Mouse (Mus musculus) spleen, adult 18-20 months (tissue): ENCODE results near the gene Pole3.
A peak's percentile ranks its signal among the peaks of the same experiment; 100 is the strongest.

Experiments
- DNase-seq, 2 experiments: peaks; one replicate each; pipeline ENCODE4 v3.0.0; 2022; ENCODE audit warnings: mixed read lengths in 2 of 2

The Pole3 gene

DNA sequence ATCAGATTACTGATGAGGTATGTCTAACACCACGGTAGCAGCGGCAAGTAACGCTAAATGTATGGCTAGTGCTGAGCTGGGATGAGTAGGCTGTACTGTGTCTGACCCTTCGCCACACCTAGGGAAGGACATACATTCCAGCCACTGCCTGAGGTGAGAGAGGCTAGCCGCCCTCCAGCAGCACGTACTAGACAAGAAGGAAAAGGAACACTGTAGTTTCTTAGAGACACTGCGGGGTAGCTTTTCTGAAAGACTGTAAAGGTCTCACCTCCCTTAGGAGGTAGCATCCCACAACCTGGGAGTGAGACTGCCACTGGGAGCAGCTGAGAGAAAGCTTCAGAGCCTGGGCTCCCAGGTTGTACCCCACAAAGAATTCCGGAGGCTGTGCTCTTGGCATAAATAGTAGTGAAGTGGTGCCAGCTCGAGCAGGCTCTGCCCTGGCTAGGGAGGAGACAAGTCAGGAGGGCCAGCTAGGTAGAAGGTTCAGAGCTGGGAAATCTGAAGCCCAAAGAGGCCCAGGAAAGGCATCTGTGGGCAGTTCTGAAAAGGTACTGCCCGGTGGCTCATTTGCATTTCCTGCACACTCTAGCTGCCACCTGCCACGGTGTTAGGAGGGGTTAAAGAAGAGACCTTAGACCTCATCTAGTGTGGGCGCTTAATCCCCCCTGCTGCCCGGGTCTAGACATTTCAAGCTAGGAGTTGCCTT is 6.3 kb downstream of the Pole3 start:
- peak in 1 of 2 experiments; percentile 29 for DNase-seq

DNA sequence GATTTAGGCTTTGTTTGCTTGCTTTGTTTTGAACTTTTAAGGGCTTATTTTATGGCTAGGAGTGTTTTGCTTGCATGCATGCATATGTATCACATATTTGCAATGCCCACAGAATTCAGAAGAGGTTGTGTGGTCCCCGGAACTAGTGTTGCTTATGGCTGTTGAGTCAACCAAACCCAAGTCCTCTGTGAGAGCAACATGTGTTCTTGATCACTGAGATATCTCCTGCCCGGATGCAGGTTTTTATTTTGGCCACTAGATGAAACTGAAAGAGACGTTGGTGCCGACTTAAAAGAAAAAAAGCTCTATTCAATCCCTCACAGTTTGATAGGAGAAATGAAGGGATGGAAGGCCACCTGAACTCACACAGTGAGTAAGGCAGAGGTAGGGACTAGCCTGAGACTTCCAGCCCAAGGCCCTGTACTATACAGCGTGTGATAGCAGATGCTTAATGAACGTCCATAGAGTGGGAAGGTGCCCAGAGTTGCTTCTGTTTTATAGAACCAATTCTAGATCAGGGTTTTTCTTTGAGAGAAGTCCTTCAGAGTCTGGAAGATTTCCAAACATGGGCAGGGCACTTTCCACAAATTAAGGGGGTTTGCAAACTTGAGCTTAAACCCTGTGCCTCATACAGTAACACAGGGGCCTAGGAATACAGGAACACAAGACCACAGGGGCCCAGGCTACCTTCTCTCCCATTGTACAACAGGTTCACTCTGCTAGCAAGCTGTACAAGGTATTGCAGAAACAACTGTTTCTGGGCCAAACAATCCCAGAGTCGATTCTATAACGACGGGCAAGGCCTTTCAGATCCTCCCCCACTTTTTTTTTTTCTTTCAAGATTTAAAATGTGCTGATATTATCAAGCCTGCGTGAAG is 7.1 kb downstream of the Pole3 start:
- DNase-seq: no peak

DNA sequence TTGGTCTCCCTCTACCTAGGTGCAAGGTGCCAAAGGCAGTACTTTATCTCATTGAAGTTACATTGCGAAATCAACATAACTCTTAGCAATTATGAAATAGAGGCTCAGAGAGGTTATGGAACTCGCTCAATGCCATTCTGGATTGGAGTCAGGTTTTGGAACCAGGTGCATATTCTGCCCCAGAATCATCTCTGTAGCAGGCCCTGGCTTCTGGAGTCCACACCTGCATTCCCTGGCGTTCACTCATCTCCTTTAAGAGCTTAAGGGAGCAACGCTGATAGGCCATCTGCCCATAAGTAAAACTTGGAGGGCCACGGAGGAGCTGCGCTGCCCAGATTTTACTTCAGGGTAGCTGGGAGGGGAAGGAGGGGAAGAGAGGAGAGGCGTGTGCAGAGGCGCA is 7.8 kb downstream of the Pole3 start:
- DNase-seq: no peak

DNA sequence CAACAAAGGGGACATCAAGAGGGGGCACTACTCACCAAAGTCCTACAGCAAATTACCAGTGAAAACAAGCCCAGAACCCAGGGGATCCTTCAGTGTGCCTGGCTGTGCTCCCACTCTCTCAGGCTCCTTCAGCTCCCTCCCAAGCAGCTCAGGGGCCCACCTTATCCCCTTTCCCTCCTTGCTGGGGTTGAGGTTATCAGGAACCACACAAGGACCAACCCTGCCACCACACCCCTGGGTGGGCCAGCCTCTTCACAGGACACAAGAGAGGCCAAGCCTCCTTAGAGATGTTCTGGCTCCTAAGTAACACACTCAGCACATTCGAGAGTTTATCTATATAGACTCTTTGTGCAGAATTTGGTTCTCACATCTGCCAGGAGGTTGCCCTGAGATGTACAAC is 8.3 kb downstream of the Pole3 start:
- no peak for DNase-seq

DNA sequence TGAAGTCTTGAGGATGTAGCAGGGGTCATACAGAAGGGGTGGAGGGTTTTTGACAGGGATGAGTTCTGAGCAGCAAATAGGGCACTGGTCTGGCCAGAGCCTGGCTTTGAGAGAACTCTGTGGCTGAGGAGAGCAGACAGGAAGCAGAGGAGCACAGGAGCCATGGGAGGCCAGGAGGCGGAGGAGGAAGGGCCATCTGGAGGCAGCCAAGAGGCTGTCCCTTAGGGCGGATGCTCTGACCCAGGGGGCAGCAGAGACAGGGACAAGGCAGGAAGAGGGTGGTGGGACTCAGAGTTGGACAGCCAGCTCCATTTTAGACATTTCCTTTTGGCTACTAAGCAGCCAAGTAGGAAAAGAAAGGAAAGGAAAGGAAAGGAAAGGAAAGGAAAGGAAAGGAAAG is 8.8 kb downstream of the Pole3 start:
- no peak for DNase-seq

DNA sequence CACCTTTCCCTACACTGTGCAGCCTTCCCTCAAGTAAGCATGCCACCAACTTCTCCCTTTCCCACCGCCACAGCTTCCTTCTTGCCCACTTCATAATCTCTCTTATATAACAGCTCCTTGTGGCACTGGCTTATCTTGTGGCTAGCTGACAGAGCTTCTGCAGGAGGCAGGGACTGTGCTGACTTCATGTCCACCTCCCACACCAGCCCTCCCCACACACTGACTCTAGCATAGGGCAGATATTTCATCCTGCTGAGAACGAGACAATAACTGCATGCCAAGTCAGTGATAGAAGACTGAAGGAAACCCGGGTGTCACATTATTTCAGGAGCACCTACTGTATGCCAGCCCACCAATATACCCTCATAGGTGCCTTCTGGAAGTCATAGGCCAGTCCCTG is 9.4 kb downstream of the Pole3 start:
- no peak for DNase-seq

DNA sequence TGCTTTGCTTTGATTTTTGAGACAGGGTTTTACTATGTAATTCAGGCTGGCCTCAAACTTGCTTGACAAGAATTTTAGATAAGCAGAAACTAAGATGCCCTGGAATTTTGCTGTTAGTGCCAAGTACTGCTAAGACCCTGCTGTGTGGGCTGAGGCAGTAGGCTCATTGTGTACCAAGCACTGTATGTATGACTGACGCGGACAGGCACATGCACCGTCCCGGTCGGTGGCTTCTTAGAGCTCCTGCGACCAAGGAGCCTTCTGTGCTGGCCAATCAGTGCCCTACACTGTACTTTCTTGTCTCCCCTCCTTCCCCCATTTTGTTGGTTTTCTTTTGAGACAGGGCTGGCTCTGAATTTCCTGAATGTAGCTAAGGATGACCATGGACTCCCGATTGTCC is 9.9 kb downstream of the Pole3 start:
- DNase-seq: no peak

DNA sequence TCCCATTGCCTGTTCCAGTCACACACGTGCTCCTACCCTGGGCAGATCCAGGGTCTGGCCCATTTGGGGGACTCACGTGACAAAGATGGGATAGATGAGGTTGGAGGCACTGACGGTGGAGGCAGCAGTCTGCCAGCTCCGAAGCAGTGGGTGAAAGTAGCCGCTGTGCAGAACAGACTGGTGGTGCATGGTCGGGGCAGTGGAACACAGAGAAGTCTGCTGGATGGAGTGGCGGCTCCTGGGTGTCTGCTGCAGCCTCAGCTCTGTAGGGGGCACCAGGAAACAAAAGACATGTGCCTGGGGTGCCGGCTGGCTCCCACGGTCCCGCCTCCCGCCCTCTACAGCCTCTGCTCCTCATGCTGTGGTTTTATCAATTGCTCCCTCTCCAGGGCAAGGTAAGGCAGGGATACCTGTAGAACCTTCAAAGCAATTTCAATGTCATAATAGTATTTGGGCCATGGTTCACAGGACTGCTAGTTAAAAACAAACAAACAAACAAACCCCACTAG is 10.8 kb downstream of the Pole3 start:
- no peak for DNase-seq

DNA sequence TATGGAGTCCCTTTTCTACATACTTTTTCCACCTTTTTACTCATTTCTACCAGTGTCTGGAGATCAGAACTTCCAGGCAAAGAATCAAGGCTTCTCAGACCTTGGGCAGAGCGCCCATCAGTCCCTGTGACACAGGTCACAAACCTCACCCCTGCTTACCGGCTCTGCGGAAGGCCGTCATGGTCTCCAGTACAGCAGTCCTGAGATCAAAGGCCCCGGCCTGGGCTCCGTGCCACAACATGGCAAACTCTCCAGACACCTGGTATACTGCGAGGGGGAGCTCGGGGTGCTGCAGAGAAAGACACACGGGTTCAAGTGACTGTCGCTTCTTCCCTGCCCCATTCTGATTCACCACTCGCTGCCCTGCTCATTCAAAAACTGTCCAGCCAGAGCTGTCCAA is 14.9 kb downstream of the Pole3 start:
- no peak for DNase-seq

DNA sequence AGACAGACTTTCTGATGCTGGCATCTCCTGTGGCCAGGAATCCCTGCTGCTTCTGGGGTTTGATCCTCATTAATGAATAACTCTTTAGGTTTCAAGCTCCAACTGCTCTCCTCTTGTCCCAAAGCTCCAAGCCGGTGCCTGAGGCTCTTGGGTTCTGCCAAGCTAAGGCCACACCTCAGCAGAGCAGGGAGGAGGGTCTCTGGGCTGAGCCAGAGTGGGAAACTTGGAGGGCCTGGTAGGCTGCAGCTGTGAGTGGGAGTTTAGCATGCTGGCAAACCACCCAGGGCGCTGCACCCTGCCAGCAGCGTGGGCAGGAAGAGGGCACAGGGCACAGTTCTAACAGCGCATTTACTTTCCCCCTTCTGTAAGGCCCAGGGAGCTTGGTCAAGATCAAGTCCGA is 16.0 kb downstream of the Pole3 start:
- DNase-seq: no peak

DNA sequence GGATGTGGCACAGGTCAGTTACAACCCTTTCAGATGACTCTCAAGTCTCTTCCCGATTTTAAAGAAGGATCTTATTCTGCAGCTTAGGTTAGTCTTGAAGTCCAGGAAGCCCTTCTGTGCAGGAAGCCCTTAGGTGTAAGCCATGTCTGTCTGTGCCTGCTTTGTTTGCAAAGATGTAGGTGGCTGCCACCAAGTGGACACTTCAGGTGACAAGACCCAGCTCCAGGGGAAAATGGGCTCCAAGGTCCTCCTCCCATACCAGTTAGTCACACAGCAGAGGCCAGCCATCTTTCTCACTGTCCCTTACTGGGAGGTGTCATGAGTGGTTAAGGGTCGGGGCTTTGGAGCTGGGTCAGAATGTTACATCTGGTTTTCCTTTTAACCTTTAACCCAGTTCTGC is 18.1 kb downstream of the Pole3 start:
- DNase-seq: peak in 1 of 2 experiments; percentile 39

DNA sequence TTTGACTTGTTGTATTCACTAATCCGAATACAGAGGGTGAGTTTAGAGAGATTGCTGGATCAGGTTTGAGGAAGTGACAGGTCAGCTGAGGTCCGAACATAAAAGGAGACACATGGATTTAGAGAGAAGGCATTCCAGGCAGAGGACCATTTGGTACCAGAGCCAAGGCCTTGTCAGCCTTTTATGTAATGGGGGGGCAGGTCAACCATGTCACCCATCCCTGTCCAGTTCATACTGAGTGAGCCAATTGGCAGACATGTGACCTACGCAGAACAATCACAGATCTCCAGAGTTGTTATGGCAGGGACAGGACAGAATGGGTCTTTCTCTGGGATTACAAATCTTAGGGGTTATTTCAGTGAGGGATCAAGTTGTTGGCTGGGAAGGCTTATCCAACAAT is 18.9 kb downstream of the Pole3 start:
- DNase-seq: no peak

DNA sequence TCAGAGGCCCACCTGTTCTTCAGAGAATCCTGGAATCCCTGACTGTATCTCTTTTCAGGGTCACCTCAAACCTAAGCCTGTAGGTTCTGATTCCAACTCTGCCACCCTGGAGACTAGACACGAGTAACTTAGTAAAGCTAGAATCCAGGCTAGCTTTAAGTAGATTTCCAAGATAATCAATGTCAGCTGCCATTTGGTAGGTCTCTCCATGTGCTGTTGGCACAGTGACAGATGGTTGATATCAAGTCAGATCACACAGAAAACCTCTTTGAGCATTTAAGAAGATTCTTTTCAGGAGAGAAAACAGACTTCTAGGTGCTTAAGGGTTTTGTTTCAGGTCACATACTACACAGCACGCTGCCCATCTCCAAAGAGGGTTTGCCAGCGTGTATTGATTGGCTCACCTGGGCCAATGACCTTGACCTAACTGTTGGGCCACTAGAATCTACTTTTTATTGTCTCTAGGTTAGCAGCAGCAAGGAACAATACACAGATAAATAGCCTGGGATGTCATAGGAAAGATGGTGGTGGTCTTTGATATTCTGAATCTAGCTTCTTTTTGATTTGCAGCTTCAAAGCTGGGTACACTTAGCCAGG is 21.4 kb downstream of the Pole3 start, which contains the start of gene Hdhd3:
Gene Hdhd3, minus strand, starts transcription at position 94 of the 597 bp plus-strand sequence.
- no peak for DNase-seq

DNA sequence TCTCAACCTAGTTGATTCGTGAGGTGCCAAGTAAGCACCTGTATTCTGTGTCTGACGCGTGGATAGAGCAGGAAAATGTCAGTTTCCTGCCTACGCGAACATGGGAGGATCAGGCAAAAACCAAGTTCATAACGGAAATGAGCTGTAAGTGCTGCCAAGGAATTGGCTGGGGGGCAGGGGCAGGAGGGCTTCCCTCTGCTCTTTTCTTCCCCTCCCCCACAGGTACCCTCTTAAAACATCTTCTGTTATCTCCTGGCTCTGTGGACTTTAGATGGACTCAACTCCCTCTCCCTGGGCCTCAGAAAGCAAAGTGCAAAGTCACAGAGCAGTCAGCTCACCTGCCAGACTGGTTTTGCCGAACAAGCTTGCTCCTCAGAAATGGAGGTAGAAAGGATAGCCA is 21.9 kb downstream of the Pole3 start:
- DNase-seq: no peak

DNA sequence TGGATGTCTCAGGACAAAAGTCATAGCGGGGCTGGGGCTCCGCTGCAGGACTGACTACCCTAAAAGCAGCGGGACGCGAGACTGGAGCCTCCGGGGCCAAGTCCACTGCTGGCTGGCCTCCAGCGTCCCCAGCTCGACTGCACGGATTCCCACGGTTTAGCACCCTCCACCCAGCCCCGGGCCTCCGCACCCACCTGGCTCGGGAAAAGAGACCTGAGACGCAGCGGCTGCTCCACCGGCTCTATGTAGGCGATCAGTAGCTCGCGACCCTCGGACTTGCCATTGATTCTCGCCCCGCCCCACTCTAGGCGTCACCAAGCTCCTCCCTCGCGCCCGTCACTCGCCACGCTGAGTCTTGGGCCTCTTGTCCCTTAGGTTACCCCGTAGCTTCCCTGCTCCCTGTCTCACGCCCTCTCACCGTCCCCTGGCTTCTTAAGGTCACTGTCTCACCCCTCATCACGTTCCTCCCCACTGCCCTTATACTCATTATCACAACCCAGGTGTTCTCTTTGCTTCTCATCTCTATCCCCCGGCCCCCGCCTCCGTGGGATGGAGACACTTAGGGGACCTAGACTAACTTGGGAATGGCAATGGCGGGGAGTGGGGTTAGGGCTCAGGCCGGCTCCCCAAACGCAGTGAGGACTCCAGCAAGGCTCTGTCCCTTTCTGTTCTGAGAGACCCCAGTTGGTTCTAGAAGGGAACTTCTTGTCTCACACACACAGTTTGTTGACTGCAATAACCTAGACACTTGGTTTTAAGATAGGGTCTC is 22.7 kb downstream of the Pole3 start:
- peak; percentile 75 to 86 for DNase-seq

DNA sequence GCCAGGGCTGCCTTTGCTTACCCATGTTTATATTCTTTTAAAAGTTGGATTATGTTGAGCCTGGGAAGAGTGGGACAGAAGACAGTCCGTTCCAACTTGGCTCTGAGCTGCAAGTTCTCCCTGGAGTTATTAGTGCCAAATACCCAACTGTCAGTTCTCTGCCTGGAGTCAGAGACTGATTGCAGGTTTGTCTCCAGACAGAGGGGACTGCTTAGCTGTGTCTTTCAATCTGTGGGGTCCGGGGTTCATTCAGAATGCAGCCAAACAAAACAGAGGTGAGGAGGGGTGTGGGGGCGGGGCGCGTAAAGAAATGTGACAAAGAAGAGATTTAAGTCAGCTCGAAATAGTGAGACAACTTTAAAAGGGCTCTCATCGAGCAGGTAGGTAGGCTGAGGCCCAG is 23.3 kb downstream of the Pole3 start:
- DNase-seq: no peak

DNA sequence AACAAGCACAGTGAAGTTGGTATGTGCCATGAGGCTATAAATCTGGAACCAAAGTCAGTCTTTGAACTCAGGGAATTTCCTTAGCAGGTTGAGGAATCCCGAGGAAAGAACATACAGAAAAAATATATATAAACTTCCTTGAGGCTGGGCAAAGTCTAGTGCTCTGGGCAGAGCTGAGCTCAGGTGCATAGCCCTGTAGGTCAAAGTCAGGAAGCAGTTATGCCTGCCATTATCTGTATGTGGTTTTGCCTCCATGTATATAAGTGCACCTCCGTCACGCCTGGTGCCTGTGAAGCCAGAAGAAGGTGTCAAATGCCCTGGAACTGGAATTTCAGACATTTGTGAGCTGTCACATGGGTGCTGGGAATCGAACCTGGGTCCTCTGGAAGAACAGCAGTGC is 24.1 kb downstream of the Pole3 start:
- DNase-seq: no peak

DNA sequence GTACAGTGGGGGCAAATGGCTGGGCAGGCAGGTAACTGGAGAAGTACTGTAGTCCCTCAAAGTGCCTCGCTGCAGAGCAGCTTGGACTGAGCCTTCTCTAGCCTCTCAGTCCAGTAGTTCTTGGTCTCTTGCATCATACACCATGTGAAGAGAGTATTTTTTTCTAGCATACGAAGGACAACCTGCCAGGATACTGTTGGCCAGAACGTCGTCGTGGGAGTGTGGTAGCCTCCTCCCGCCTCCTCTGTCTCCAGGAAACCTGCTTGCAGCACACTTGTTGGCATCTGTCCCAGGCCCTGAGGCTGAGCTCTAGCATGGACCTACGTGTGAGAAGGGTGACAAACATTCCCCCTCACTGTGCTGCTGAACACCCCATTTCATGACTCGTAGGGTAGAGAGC is 28.1 kb downstream of the Pole3 start:
- DNase-seq: no peak

DNA sequence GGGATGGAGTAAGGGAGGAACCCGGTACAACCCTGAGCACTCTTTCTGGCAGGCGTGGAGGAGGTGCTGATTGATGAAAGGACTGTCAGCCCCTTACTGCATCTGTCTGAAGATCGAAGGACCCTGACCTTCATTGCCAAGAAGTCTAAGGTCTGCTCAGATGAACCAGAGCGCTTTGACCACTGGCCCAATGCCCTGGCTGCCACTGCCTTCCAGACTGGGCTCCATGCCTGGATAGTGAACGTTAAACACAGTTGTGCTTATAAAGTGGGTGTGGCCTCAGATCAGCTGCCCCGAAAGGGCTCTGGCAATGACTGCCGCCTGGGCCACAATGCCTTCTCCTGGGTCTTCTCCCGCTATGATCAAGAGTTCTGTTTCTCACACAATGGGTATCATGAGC is 28.9 kb downstream of the Pole3 start:
- DNase-seq: no peak

DNA sequence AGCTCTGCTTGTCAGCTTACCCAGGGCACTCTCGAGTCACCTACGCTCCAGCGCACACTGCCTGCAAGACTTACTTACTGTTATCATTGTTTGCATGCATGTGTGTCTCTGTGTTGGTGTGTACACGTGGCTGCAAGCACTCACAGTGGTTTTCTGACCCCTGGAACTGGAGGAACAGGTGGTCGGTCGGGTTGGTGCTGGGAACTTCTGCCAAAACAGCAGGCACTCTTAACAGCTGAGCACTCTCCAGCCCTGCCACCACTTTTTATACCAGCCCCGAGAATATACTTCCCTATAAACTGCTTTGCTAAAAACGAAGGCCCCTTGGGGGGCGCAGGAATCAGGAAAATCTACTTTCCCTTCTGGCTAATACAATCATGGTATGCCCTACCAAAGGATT is 30.6 kb downstream of the Pole3 start:
- no peak for DNase-seq

DNA sequence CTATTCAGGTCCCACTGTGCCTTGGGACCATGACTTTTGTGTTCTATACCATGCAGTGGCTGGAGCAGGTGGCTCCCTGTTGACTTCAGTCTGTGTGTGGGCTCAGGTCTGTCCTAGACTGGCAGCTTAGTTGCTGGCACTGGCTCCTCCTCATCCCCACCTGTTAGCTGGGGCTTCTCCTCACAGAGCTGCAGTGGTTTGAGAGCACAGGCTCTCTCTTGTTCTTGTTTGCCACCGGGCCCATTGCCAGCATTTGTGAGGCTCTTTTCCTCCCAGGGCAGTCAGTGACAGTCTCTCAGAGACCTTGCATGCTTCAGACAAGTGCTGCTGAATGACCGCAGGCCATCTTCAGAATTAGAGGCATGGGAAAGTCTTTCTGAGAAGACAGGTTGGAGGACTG is 32.2 kb downstream of the Pole3 start:
- DNase-seq: no peak

DNA sequence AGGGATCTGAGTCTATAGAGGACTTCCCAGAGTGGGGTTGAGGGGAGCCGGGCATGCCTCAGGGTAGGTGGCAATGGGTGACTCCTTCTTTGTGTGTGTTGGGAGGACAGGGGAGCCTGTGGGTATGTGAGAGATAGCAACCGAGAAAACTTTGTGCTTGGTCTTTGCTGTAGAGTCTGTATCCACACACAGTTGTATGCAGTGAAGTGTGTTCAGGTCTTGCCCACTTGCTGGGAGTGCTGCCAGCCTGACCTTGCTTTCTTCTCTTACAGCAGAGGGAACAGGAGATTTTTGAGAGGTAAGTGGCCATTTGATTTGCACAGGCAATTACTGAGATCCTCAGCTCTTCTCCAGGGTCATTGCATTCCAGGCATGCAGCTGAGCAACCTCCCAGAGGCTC is 37.0 kb downstream of the Pole3 start:
- DNase-seq: no peak

DNA sequence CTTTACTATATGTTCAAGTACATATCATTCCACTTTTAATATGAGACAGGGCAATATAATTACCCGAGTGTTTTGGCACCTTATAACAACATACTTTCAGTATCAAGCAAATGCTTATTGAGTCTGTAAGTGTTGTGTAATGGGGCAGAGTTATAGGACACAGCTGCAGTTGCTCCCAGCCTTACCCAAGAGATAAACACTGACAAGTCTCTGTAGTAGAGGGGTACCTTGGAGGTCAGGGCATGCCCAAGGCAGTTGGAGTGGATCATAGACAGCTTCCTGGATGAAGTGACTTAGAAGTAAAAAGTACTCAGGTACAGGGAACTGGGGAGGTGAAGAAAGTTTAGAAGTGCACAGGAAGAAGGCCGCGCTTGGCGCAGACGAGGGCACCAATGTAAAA is 37.7 kb downstream of the Pole3 start:
- DNase-seq: no peak
